Mouse (Mus musculus): ENCODE measurements around the gene Fut8. TPM values are rescaled to one million over a fixed set of nuclear protein-coding genes. Genes with fewer than 3 reads are reported as not detected.

The Fut8 gene
- polyA plus RNA-seq, 1 experiment from 2014 or later, result 10.1 TPM

GRCm38 (mm10) chr12:77415720-77416119 lies 177.8 kb downstream of the Fut8 start:
- no peak for ATAC-seq
- TF ChIP-seq CTCF (IDR thresholded peaks at IDR 0.05; ENCODE audit: low read depth), result no peak
- H3K27me3 ChIP-seq (replicated peaks; ENCODE audit: control insufficient read depth, insufficient read depth, low read length), result no peaks in the 10 kb centered on the region
- no peak overlapping the region for H3K9ac ChIP-seq (ENCODE audit: low read depth, low read length)
- no peaks in the 10 kb centered on the region for H3K4me1 ChIP-seq (replicated peaks; ENCODE audit: control insufficient read depth, insufficient read depth, low read length)
- H3K9me3 ChIP-seq (ENCODE audit: control insufficient read depth), result no peaks in the 10 kb centered on the region
- H3K36me3 ChIP-seq (ENCODE audit: control insufficient read depth, insufficient read depth), result no peaks in the 10 kb centered on the region
- no peak overlapping the region for H3K27ac ChIP-seq (ENCODE audit: low read depth, low read length)
- 94% methylated on average over 1 of the region's 1 CpGs for WGBS
- no peak overlapping the region for H3K4me3 ChIP-seq (ENCODE audit: low read depth, low read length)
- no peak overlapping the region for H3K4me2 ChIP-seq (replicated peaks; ENCODE audit: low read depth)

GRCm38 (mm10) chr12:77421667-77422393 lies 183.9 kb downstream of the Fut8 start:
- H3K9ac ChIP-seq (ENCODE audit: low read depth, low read length), result no peak overlapping the region
- ATAC-seq, result no peak
- H3K9me3 ChIP-seq (ENCODE audit: control insufficient read depth), result no peaks in the 10 kb centered on the region

GRCm38 (mm10) chr12:77426093-77426492 lies 188.2 kb downstream of the Fut8 start:
- no peaks in the 10 kb centered on the region for H3K27me3 ChIP-seq (replicated peaks; ENCODE audit: control insufficient read depth, insufficient read depth, low read length)
- H3K9ac ChIP-seq (ENCODE audit: low read depth, low read length), result no peak overlapping the region
- no peaks in the 10 kb centered on the region for H3K9me3 ChIP-seq (ENCODE audit: control insufficient read depth)
- H3K4me3 ChIP-seq (ENCODE audit: low read depth, low read length), result no peak overlapping the region
- 92% methylated on average over 3 of the region's 3 CpGs for WGBS
- no peaks in the 10 kb centered on the region for H3K4me1 ChIP-seq (replicated peaks; ENCODE audit: control insufficient read depth, insufficient read depth, low read length)
- no peak for TF ChIP-seq CTCF (IDR thresholded peaks at IDR 0.05; ENCODE audit: low read depth)
- H3K4me2 ChIP-seq (replicated peaks; ENCODE audit: low read depth), result no peak overlapping the region
- H3K27ac ChIP-seq (ENCODE audit: low read depth, low read length), result no peak overlapping the region
- no peaks in the 10 kb centered on the region for H3K36me3 ChIP-seq (ENCODE audit: control insufficient read depth, insufficient read depth)
- ATAC-seq, result no peak

More at GRCm38 (mm10) chr12:77421667-77422393, 183.9 kb downstream of the Fut8 start:
- no peaks in the 10 kb centered on the region for H3K36me3 ChIP-seq (ENCODE audit: control insufficient read depth, insufficient read depth)
- H3K27me3 ChIP-seq (replicated peaks; ENCODE audit: control insufficient read depth, insufficient read depth, low read length), result no peaks in the 10 kb centered on the region
- H3K27ac ChIP-seq (ENCODE audit: low read depth, low read length), result no peak overlapping the region
- TF ChIP-seq CTCF (IDR thresholded peaks at IDR 0.05; ENCODE audit: low read depth), result no peak
- WGBS, result 79% methylated on average over 6 of the region's 6 CpGs
- no peak overlapping the region for H3K4me3 ChIP-seq (ENCODE audit: low read depth, low read length)
- H3K4me2 ChIP-seq (replicated peaks; ENCODE audit: low read depth), result no peak overlapping the region
- no peaks in the 10 kb centered on the region for H3K4me1 ChIP-seq (replicated peaks; ENCODE audit: control insufficient read depth, insufficient read depth, low read length)

GRCm38 (mm10) chr12:77428165-77428564 lies 190.2 kb downstream of the Fut8 start:
- no peak overlapping the region for H3K27ac ChIP-seq (ENCODE audit: low read depth, low read length)
- TF ChIP-seq CTCF (IDR thresholded peaks at IDR 0.05; ENCODE audit: low read depth), result no peak
- no peaks in the 10 kb centered on the region for H3K36me3 ChIP-seq (ENCODE audit: control insufficient read depth, insufficient read depth)
- H3K27me3 ChIP-seq (replicated peaks; ENCODE audit: control insufficient read depth, insufficient read depth, low read length), result no peaks in the 10 kb centered on the region
- no peaks in the 10 kb centered on the region for H3K9me3 ChIP-seq (ENCODE audit: control insufficient read depth)
- H3K4me3 ChIP-seq (ENCODE audit: low read depth, low read length), result no peak overlapping the region
- H3K4me1 ChIP-seq (replicated peaks; ENCODE audit: control insufficient read depth, insufficient read depth, low read length), result no peaks in the 10 kb centered on the region
- H3K4me2 ChIP-seq (replicated peaks; ENCODE audit: low read depth), result no peak overlapping the region
- WGBS, result 23% methylated on average over 1 of the region's 1 CpGs
- H3K9ac ChIP-seq (ENCODE audit: low read depth, low read length), result no peak overlapping the region
- ATAC-seq, result no peak

GRCm38 (mm10) chr12:77429381-77429780 lies 191.5 kb downstream of the Fut8 start:
- no peak for TF ChIP-seq CTCF (IDR thresholded peaks at IDR 0.05; ENCODE audit: low read depth)
- Histone ChIP-seq H3K9me3 (ENCODE audit: control insufficient read depth) (no peaks in the 10 kb centered on the region), H3K4me1 (replicated peaks; ENCODE audit: control insufficient read depth, insufficient read depth, low read length) (no peaks in the 10 kb centered on the region), H3K4me3 (ENCODE audit: low read depth, low read length) (no peak overlapping the region), H3K27ac (ENCODE audit: low read depth, low read length) (no peak overlapping the region), H3K4me2 (replicated peaks; ENCODE audit: low read depth) (no peak overlapping the region), H3K36me3 (ENCODE audit: control insufficient read depth, insufficient read depth) (no peaks in the 10 kb centered on the region), H3K9ac (ENCODE audit: low read depth, low read length) (no peak overlapping the region), H3K27me3 (replicated peaks; ENCODE audit: control insufficient read depth, insufficient read depth, low read length) (no peaks in the 10 kb centered on the region)
- ATAC-seq, result no peak

- H3K27ac ChIP-seq (ENCODE audit: low read depth, low read length), result no peak overlapping the region
- no peak for ATAC-seq
- no peaks in the 10 kb centered on the region for H3K4me1 ChIP-seq (replicated peaks; ENCODE audit: control insufficient read depth, insufficient read depth, low read length)
- H3K36me3 ChIP-seq (ENCODE audit: control insufficient read depth, insufficient read depth), result no peaks in the 10 kb centered on the region
- H3K9me3 ChIP-seq (ENCODE audit: control insufficient read depth), result no peaks in the 10 kb centered on the region
- no peak overlapping the region for H3K4me2 ChIP-seq (replicated peaks; ENCODE audit: low read depth)
- WGBS, result 75% methylated on average over 2 of the region's 2 CpGs
- no peak overlapping the region for H3K4me3 ChIP-seq (ENCODE audit: low read depth, low read length)
- no peak overlapping the region for H3K9ac ChIP-seq (ENCODE audit: low read depth, low read length)
- no peak for TF ChIP-seq CTCF (IDR thresholded peaks at IDR 0.05; ENCODE audit: low read depth)
- H3K27me3 ChIP-seq (replicated peaks; ENCODE audit: control insufficient read depth, insufficient read depth, low read length), result no peaks in the 10 kb centered on the region
Measured at GRCm38 (mm10) chr12:77436733-77437132, 198.8 kb downstream of the Fut8 start.

All from intestine, postnatal 0 days (tissue).